Mouse (Mus musculus): ENCODE measurements at regions not wholly inside any gene's neighbourhood (a gene's known extent, or its start where the extent isn't known, plus 50 kb on each side); places are given as distances from the start of the nearest gene placed in this dataset.

DNA sequence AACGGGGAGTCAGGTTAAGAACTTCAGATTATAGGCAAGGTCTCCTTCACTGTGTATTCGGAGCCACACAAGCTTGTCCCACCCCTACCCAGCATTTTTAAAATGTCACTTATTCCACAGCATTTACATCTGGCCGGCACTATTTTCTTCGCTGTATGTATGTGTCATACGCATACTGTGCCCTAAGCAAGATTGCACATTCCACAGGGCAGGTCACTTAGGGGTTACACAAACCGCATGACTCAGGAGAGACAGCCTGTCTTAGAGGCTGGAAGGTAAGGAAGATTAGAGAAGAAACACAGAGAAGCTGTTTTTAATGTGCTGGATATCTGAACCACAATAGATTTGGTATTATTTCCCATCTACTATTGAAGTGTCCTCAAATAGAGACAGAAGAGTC is 86.6 kb upstream of the Teddm2 start:
- TF ChIP-seq CTCF (IDR thresholded peaks at IDR 0.05; ENCODE audit: borderline replicate concordance, insufficient read depth, low read depth, low read length) (no peak), POLR2A (IDR thresholded peaks at IDR 0.05; ENCODE audit: borderline replicate concordance, insufficient read depth, low read length) (no peak)
